Mouse (Mus musculus) limb, embryonic 14.5 days (tissue): ENCODE results near the gene Mgp. TPM values are rescaled to one million over a fixed set of nuclear protein-coding genes. Genes with fewer than 3 reads are reported as not detected.
"Not testable (repeated sequence)": the region's sequence is repeated elsewhere in the genome, so short reads cannot be mapped to it uniquely, and the experiment has no call there.

Experiments
- ATAC-seq: fragments of 200-750 bp; cut with Nextera tagmentation; 2 replicates; pipeline ENCODE4 v1.8.0; 2017; ENCODE audit warnings: low read depth, moderate number of reproducible peaks, moderate TSS enrichment; ENCODE audit not compliant: low FRiP score
- DNase-seq: peaks from one replicate; pipeline ENCODE4 v3.0.0-alpha.2; 2015; ENCODE audit warnings: low spot score
- H3K27ac ChIP-seq: fragments of 300-500 bp; sonication (generic); replicated peaks from 2 replicates; pipeline ENCODE4 v1.5.1; 2014; ENCODE audit warnings: low read depth, mild to moderate bottlenecking, low read length, moderate library complexity, mixed read lengths
- H3K27me3 ChIP-seq: fragments of 300-500 bp; sonication (generic); 2 replicates; pipeline ENCODE4 v1.6.1; 2014; ENCODE audit warnings: low read length, mixed read lengths; ENCODE audit not compliant: control insufficient read depth, insufficient read depth
- H3K36me3 ChIP-seq: fragments of 300-500 bp; sonication (generic); 2 replicates; pipeline ENCODE4 v1.6.1; 2014; ENCODE audit warnings: mild to moderate bottlenecking, low read length, moderate library complexity, mixed read lengths; ENCODE audit not compliant: control insufficient read depth, insufficient read depth
- H3K4me1 ChIP-seq: fragments of 300-500 bp; sonication (generic); 2 replicates; pipeline ENCODE4 v1.6.1; 2014; ENCODE audit warnings: antibody characterized with exemption, low read length, mixed read lengths; ENCODE audit not compliant: control insufficient read depth, insufficient read depth
- H3K4me2 ChIP-seq: fragments of 300-500 bp; sonication (generic); replicated peaks from 2 replicates; pipeline ENCODE4 v1.6.1; 2014; ENCODE audit warnings: low read depth, mild to moderate bottlenecking, low read length, moderate library complexity; ENCODE audit not compliant: severe bottlenecking
- H3K4me3 ChIP-seq: fragments of 300-500 bp; sonication (generic); replicated peaks from 2 replicates; pipeline ENCODE4 v1.5.1; 2014; ENCODE audit warnings: low read length
- H3K9ac ChIP-seq: fragments of 300-500 bp; sonication (generic); 2 replicates; pipeline ENCODE4 v1.6.1; 2014; ENCODE audit warnings: mild to moderate bottlenecking, low read depth, low read length, moderate library complexity; ENCODE audit not compliant: severe bottlenecking
- H3K9me3 ChIP-seq: fragments of 300-500 bp; sonication (generic); 2 replicates; pipeline ENCODE4 v1.6.1; 2016; ENCODE audit warnings: low read length; ENCODE audit not compliant: control insufficient read depth
- POLR2A ChIP-seq: fragments of 200-500 bp; IDR thresholded peaks from 2 replicates; pipeline ENCODE4 v1.8.0; 2012; ENCODE audit warnings: inconsistent platforms, mild to moderate bottlenecking, moderate library complexity, borderline replicate concordance; ENCODE audit not compliant: insufficient read depth, insufficient read length; ENCODE audit errors: extremely low read depth
- WGBS: fragments of 180-500 bp; shearing (Covaris S2); extraction: QIAGEN DNeasy Blood & Tissue Kit; methylation state at CpG from one replicate; pipeline ENCODE4 v1.1.7; 2014; 5-methylcytosine and 5-hydroxymethylcytosine counted together
- polyA plus RNA-seq, 2 experiments: library from polyadenylated mRNA; depleted of rRNA in 1 of 2; stranded (reverse) in 1 of 2; unstranded in 1 of 2; fragments of >200 nt; fragmentation: Nextera tagmentation in 1 of 2; extraction: Ambion mirVana in 1 of 2; gene quantifications; 2 replicates each; pipeline versions ENCODE4 v1.2.1 to v1.2.3; 2012 to 2014

Gene Mgp
- polyA plus RNA-seq, 2 experiments, result 360 to 645 TPM

DNA sequence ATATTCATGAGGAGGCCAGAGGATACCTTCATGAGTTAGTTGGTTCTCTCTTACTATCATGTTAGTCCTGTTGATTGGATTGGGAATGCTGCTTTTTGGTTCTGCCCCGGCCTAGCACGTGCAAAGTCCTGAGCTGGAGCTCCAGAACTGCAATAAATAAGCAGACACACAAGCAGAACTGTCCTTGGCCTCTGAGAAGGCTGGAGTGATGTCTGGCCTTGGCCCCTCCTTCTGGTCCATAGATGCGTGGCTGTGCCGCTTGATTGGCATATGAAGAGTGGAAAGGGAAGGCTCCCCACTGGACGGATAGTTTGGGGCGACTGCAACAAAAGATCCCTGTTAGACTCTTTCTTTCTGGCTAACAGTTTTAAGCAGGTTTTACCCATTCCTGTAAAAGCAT lies 13.4 kb upstream of the Mgp start:
- H3K27me3 ChIP-seq, result no peaks in the 10 kb centered on the region
- 89% methylated on average over 6 of the region's 6 CpGs for WGBS
- H3K9ac ChIP-seq, result no peak overlapping the region
- H3K4me2 ChIP-seq, result no peak overlapping the region
- no peak overlapping the region for H3K4me3 ChIP-seq
- H3K36me3 ChIP-seq, result no peaks in the 10 kb centered on the region
- H3K9me3 ChIP-seq, result no peaks in the 10 kb centered on the region
- H3K4me1 ChIP-seq, result peaks cover 8% of the 10 kb centered on the region
- ATAC-seq (no peak), DNase-seq (no peak)
- H3K27ac ChIP-seq, result no peak overlapping the region
- no peak for TF ChIP-seq POLR2A

DNA sequence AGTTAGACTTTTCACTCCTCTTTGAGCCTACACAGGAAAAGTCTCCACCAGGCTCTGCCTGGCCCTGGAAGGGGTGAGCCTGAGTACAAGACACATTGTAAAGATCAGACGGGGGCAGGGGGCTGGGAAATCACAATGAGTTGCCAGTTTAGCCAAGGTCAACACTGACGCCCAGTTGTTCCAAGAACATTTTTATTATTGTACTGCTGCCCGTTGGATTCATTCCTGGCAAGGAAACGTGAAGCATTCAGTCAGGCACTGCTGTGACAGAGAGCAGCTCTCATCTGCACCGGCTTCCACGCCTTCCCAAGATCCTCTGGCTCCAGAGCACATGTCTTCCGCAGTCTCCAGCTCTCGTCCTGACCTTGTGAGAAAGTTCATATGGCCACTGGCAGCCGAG lies 12.2 kb upstream of the Mgp start:
- ATAC-seq (no peak), DNase-seq (no peak)
- Histone ChIP-seq H3K36me3 (no peaks in the 10 kb centered on the region), H3K9me3 (no peaks in the 10 kb centered on the region), H3K4me1 (no peaks in the 10 kb centered on the region; the same call in 1 of the 2 replicates), H3K4me3 (no peak overlapping the region), H3K4me2 (no peak overlapping the region), H3K27me3 (no peaks in the 10 kb centered on the region), H3K9ac (no peak overlapping the region), H3K27ac (no peak overlapping the region)
- no peak for TF ChIP-seq POLR2A
- WGBS, result 54% methylated on average over 9 of the region's 9 CpGs

DNA sequence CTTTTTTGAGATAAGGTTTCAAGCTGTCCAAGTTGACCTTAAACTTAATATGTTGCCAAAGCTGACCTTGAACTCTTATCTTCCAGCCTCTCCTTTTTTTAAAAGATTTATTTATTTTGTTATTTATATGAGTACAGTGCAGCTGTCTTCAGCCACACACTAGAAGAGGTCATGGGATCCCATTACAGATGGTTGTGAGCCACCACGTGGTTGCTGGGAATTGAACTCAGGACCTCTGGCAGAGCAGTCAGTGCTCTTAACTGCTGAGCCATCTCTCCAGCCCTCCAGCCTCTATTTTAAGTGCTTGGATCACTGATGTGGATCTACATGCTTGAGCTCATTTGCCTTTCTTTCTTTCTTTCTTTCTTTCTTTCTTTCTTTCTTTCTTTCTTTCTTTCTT lies 9.1 kb upstream of the Mgp start:
- H3K27me3 ChIP-seq, DNase-seq, H3K4me1 ChIP-seq, H3K4me3 ChIP-seq, ATAC-seq, H3K4me2 ChIP-seq, H3K9me3 ChIP-seq, H3K9ac ChIP-seq, H3K27ac ChIP-seq, H3K36me3 ChIP-seq: not testable (repeated sequence)
- 36% methylated on average over 1 of the region's 1 CpGs for WGBS

DNA sequence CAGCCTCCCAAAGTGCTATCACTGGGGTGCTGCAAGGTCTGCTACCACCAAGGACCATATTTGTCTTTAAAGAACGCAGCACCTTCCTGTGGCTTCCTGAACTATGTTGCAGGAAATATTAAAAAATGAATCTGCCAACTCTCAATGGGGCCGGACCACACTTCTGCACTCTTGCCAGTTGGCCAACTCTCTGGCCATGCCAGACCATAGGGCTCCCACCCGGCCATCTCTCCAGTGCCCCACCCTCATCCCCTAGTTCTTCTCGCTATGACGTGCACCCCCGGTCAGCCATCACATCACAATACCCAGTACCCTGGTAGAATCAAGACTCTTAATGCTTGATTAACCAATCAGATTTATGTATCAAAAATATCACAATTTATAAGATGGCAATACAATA lies 8.3 kb upstream of the Mgp start:
- H3K4me1 ChIP-seq, result peaks cover 5% of the 10 kb centered on the region
- no peak overlapping the region for H3K9ac ChIP-seq
- no peak overlapping the region for H3K4me2 ChIP-seq
- H3K36me3 ChIP-seq, result no peaks in the 10 kb centered on the region
- H3K4me3 ChIP-seq, result no peak overlapping the region
- 94% methylated on average over 6 of the region's 6 CpGs for WGBS
- DNase-seq (no peak), ATAC-seq (no peak)
- TF ChIP-seq POLR2A, result no peak
- no peak overlapping the region for H3K27ac ChIP-seq
- no peaks in the 10 kb centered on the region for H3K27me3 ChIP-seq
- no peaks in the 10 kb centered on the region for H3K9me3 ChIP-seq

DNA sequence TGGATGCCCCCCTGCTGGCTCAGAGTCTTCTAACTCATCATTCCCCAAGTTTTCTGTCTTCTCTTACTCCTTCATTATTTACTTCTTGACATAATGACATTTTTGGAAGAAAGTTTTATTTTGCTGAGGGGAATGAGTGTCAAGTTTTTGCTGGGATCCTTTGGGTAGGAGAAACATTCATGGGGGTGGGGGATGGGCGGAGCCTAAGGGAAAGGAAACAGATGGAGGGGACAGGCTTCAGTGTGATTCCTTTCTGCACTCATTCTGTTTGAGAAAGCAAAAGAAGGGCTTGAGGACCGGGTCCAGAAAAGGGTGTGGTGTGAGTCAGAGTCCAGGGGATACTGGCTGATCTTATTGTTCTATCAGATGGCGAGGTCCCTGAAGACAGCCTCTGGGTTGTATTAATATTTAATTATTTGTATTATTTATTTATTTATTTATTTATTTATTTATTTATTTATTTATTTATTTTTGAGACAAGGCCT lies 7.8 kb upstream of the Mgp start:
- H3K4me2 ChIP-seq, result no peak overlapping the region
- H3K27ac ChIP-seq, result no peak overlapping the region
- WGBS, result 88% methylated on average over 3 of the region's 3 CpGs
- H3K36me3 ChIP-seq, result no peaks in the 10 kb centered on the region
- no peak for DNase-seq
- no peak for TF ChIP-seq POLR2A
- H3K9me3 ChIP-seq, result no peaks in the 10 kb centered on the region
- ATAC-seq, result peak; percentile 26; the same call in 1 of the 2 replicates
- peaks cover 5% of the 10 kb centered on the region for H3K4me1 ChIP-seq
- no peaks in the 10 kb centered on the region for H3K27me3 ChIP-seq
- H3K4me3 ChIP-seq, result no peak overlapping the region
- H3K9ac ChIP-seq, result no peak overlapping the region

- Histone ChIP-seq H3K27ac (no peak overlapping the region), H3K4me2 (no peak overlapping the region), H3K4me1 (peaks cover 5% of the 10 kb centered on the region), H3K9me3 (no peaks in the 10 kb centered on the region), H3K36me3 (no peaks in the 10 kb centered on the region), H3K9ac (no peak overlapping the region), H3K27me3 (no peaks in the 10 kb centered on the region), H3K4me3 (no peak overlapping the region)
- no peak for TF ChIP-seq POLR2A
- no peak for ATAC-seq
- no peak for DNase-seq
- 42% methylated on average over 8 of the region's 8 CpGs for WGBS
These were observed 6.1 kb upstream of the Mgp start for GRCm38 (mm10) chr6:136881678-136882077.
